Mouse (Mus musculus): ENCODE measurements around the gene Rpl41. TPM values are rescaled to one million over a fixed set of nuclear protein-coding genes. Genes with fewer than 3 reads are reported as not detected.
A peak's percentile ranks its signal among the peaks of the same experiment; 100 is the strongest.

The Rpl41 gene
- polyA plus RNA-seq, 1 experiment: 2,275 TPM

GRCm38 (mm10) chr10:128579731-128580130 is 30.6 kb upstream of the Rpl41 start:
- no peaks in the 10 kb centered on the region for H3K27me3 ChIP-seq (replicated peaks; ENCODE audit: control insufficient read depth, insufficient read depth, low read length)
- H3K27ac ChIP-seq (ENCODE audit: insufficient read depth, low read depth, low read length): no peak overlapping the region
- peaks cover 8% of the 10 kb centered on the region for H3K36me3 ChIP-seq (ENCODE audit: control insufficient read depth, insufficient read depth, low read length)
- H3K4me3 ChIP-seq (ENCODE audit: insufficient read depth, low read depth, low read length): no peak overlapping the region
- 85% methylated on average over 4 of the region's 4 CpGs for WGBS
- DNase-seq: no peak
- TF ChIP-seq POLR2A (IDR thresholded peaks at IDR 0.05; ENCODE audit: low read depth, low read length) (no peak), CTCF (conservative IDR thresholded peaks at IDR 0.05; ENCODE audit: insufficient read depth, insufficient read length, low read depth, low read length) (no peak)
- H3K4me1 ChIP-seq (ENCODE audit: control insufficient read depth, insufficient read depth, low read length): peaks cover 10% of the 10 kb centered on the region

- DNase-seq: no peak
- no peak for TF ChIP-seq POLR2A (IDR thresholded peaks at IDR 0.05; ENCODE audit: low read depth, low read length)
- TF ChIP-seq CTCF (conservative IDR thresholded peaks at IDR 0.05; ENCODE audit: insufficient read depth, insufficient read length, low read depth, low read length): no peak
- Histone ChIP-seq H3K36me3 (ENCODE audit: control insufficient read depth, insufficient read depth, low read length) (peaks cover 11% of the 10 kb centered on the region), H3K4me1 (ENCODE audit: control insufficient read depth, insufficient read depth, low read length) (peaks cover 6% of the 10 kb centered on the region; the same call in 1 of the 2 replicates), H3K27ac (ENCODE audit: insufficient read depth, low read depth, low read length) (no peak overlapping the region), H3K4me3 (ENCODE audit: insufficient read depth, low read depth, low read length) (no peak overlapping the region), H3K27me3 (replicated peaks; ENCODE audit: control insufficient read depth, insufficient read depth, low read length) (no peaks in the 10 kb centered on the region)
- WGBS: 79% methylated on average over 3 of the region's 3 CpGs
Measured at GRCm38 (mm10) chr10:128579298-128579697, 30.2 kb upstream of the Rpl41 start.

- Histone ChIP-seq H3K27ac (ENCODE audit: insufficient read depth, low read depth, low read length) (no peak overlapping the region), H3K4me1 (ENCODE audit: control insufficient read depth, insufficient read depth, low read length) (no peaks in the 10 kb centered on the region), H3K36me3 (ENCODE audit: control insufficient read depth, insufficient read depth, low read length) (peaks cover 18% of the 10 kb centered on the region), H3K4me3 (ENCODE audit: insufficient read depth, low read depth, low read length) (no peak overlapping the region), H3K27me3 (replicated peaks; ENCODE audit: control insufficient read depth, insufficient read depth, low read length) (no peaks in the 10 kb centered on the region)
- no peak for DNase-seq
- 76% methylated on average over 11 of the region's 11 CpGs for WGBS
- TF ChIP-seq CTCF (conservative IDR thresholded peaks at IDR 0.05; ENCODE audit: insufficient read depth, insufficient read length, low read depth, low read length) (no peak), POLR2A (IDR thresholded peaks at IDR 0.05; ENCODE audit: low read depth, low read length) (no peak)
Measured at GRCm38 (mm10) chr10:128578330-128578729, 29.2 kb upstream of the Rpl41 start.

DNA sequence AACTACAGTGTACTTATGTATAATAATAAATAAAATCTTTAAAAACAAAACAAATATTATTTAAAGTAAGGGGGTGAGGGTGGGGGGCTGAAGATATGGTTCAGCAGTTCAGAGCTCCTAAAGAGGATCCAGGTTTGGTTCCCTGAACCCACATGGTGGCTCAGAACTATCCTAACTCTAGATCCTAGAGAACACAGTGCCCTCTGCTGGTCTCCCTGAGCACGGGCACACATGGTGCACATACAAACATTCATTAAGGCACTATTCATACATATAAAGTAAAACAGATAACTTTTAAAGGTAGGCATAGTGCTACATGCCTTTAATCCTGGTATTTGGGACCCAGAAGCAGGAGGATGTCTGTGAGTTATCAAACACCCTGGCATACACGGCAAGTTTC is 26.0 kb upstream of the Rpl41 start:
- 90% methylated on average over 2 of the region's 2 CpGs for WGBS
- Histone ChIP-seq H3K36me3 (ENCODE audit: control insufficient read depth, insufficient read depth, low read length) (peaks cover 25% of the 10 kb centered on the region), H3K4me3 (ENCODE audit: insufficient read depth, low read depth, low read length) (no peak overlapping the region), H3K27ac (ENCODE audit: insufficient read depth, low read depth, low read length) (no peak overlapping the region), H3K27me3 (replicated peaks; ENCODE audit: control insufficient read depth, insufficient read depth, low read length) (no peaks in the 10 kb centered on the region), H3K4me1 (ENCODE audit: control insufficient read depth, insufficient read depth, low read length) (no peaks in the 10 kb centered on the region)
- no peak for DNase-seq
- TF ChIP-seq CTCF (conservative IDR thresholded peaks at IDR 0.05; ENCODE audit: insufficient read depth, insufficient read length, low read depth, low read length) (peak; percentile 60), POLR2A (IDR thresholded peaks at IDR 0.05; ENCODE audit: low read depth, low read length) (no peak)

- peaks cover 2% of the 10 kb centered on the region; the same call in 1 of the 2 replicates for H3K4me1 ChIP-seq (ENCODE audit: control insufficient read depth, insufficient read depth, low read length)
- peaks cover 2% of the 10 kb centered on the region; the same call in 1 of the 2 replicates for H3K36me3 ChIP-seq (ENCODE audit: control insufficient read depth, insufficient read depth, low read length)
- H3K4me3 ChIP-seq (ENCODE audit: insufficient read depth, low read depth, low read length): peak within 1 kb of the TSS; percentile 78
- H3K27ac ChIP-seq (ENCODE audit: insufficient read depth, low read depth, low read length): peak within 1 kb of the TSS; percentile 53
- peak; percentile 99 for DNase-seq
- no peaks in the 10 kb centered on the region for H3K27me3 ChIP-seq (replicated peaks; ENCODE audit: control insufficient read depth, insufficient read depth, low read length)
- under 1% methylated on average over 58 of the region's 58 CpGs for WGBS
- TF ChIP-seq CTCF (conservative IDR thresholded peaks at IDR 0.05; ENCODE audit: insufficient read depth, insufficient read length, low read depth, low read length): 0 out of 2 replicates have a peak, but pooled peaks have one; percentile 5
- peak; percentile 51 for TF ChIP-seq POLR2A (IDR thresholded peaks at IDR 0.05; ENCODE audit: low read depth, low read length)
Measured at GRCm38 (mm10) chr10:128565788-128566531, 16.9 kb upstream of the Rpl41 start, which contains the start of gene Pa2g4. Gene Pa2g4 (minus strand): TSS chr10:128565987.

- peaks cover 2% of the 10 kb centered on the region; the same call in 1 of the 2 replicates for H3K4me1 ChIP-seq (ENCODE audit: control insufficient read depth, insufficient read depth, low read length)
- peak overlapping the region; percentile 53 for H3K27ac ChIP-seq (ENCODE audit: insufficient read depth, low read depth, low read length)
- peak overlapping the region; percentile 78 for H3K4me3 ChIP-seq (ENCODE audit: insufficient read depth, low read depth, low read length)
- H3K27me3 ChIP-seq (replicated peaks; ENCODE audit: control insufficient read depth, insufficient read depth, low read length): no peaks in the 10 kb centered on the region
- under 1% methylated on average over 46 of the region's 46 CpGs for WGBS
- TF ChIP-seq CTCF (conservative IDR thresholded peaks at IDR 0.05; ENCODE audit: insufficient read depth, insufficient read length, low read depth, low read length): no peak
- DNase-seq: no peak
- H3K36me3 ChIP-seq (ENCODE audit: control insufficient read depth, insufficient read depth, low read length): peaks cover 3% of the 10 kb centered on the region; the same call in 1 of the 2 replicates
Measured at GRCm38 (mm10) chr10:128565206-128565787, 16.2 kb upstream of the Rpl41 start.

DNA sequence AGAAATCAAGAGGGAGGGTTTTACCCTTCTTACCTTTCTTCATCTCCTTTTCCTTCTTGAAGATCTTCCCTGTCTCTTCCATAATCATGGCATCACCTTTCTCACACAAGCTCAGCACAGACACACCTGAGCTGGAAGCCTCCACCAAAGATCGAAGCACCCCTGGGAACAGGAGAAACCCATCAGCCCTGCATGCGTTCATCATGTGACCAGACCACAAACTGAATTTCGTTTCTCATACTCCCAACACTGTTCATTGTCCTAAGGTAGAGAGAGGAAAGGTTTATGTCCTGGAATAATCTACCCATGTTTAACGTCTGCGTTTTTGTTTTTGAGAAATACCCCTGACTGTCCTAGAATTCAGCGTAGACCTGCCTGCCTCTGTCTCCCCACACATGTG is 14.4 kb upstream of the Rpl41 start:
- peaks cover 1% of the 10 kb centered on the region; the same call in 1 of the 2 replicates for H3K36me3 ChIP-seq (ENCODE audit: control insufficient read depth, insufficient read depth, low read length)
- no peak overlapping the region for H3K27ac ChIP-seq (ENCODE audit: insufficient read depth, low read depth, low read length)
- 80% methylated on average over 6 of the region's 6 CpGs for WGBS
- H3K27me3 ChIP-seq (replicated peaks; ENCODE audit: control insufficient read depth, insufficient read depth, low read length): no peaks in the 10 kb centered on the region
- no peak for DNase-seq
- peaks cover 2% of the 10 kb centered on the region; the same call in 1 of the 2 replicates for H3K4me1 ChIP-seq (ENCODE audit: control insufficient read depth, insufficient read depth, low read length)
- TF ChIP-seq POLR2A (IDR thresholded peaks at IDR 0.05; ENCODE audit: low read depth, low read length) (no peak), CTCF (conservative IDR thresholded peaks at IDR 0.05; ENCODE audit: insufficient read depth, insufficient read length, low read depth, low read length) (no peak)
- no peak overlapping the region for H3K4me3 ChIP-seq (ENCODE audit: insufficient read depth, low read depth, low read length)

Measured in kidney, adult 2 months (tissue).